Mouse (Mus musculus): Measurements from ENCODE around the gene Lcn6. TPM values are rescaled to one million over a fixed set of nuclear protein-coding genes. Genes with fewer than 3 reads are reported as not detected.
"Not testable (repeated sequence)": the region's sequence is repeated elsewhere in the genome, so short reads cannot be mapped to it uniquely, and the experiment has no call there.

The Lcn6 gene
- total RNA-seq (2015) = not detected in 2 replicates
- not detected in 2 replicates for total RNA-seq (2017)

DNA sequence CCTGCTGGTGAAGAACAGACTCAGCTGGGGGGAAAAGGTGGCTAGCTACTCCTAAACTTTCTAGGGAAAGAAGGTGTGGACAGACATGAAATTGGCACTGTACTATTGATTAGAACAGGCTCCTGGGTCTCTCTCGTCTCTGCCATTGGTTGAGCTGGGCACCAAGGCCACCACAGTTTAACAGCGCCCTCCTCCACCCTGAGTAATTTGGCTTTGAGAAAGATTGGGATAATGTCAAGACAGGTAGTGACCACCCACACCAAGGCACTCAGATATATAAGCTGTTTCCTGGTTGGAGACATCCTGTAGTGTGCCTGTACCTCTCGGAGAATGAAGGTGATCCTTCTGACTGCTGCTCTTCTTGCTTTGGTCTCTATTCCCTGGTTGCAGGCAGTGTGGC lies at the start of gene Lcn6:
Gene Lcn6 (plus strand): TSS at position 301 of the 400 bp plus-strand sequence.
- no peak for ATAC-seq (replicated peaks; ENCODE audit: poor library complexity)

DNA sequence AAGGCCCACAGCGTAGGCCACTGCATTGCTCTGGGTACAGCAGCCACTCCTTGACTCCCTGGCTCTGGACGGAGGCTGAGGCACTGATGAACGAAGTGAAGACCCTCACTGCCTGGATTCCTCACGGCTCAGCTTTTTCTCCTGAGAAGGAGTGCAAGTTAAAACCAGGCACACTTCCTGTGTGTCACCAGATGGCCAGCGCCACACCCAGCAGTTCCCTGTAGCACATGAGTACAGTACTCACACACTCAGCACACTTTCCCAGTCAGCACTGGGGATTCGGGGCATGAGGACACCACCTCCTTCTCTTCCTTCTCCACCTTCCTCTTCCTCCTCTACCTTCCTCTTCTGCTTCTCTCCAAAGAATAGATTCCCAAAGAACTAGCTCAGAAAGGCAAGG lies 48.8 kb upstream of the Lcn6 start, which contains the start of gene Fcna:
Gene Fcna (minus strand): TSS at position 220 of the 400 bp plus-strand sequence.
- ATAC-seq (replicated peaks; ENCODE audit: poor library complexity) = no peak

DNA sequence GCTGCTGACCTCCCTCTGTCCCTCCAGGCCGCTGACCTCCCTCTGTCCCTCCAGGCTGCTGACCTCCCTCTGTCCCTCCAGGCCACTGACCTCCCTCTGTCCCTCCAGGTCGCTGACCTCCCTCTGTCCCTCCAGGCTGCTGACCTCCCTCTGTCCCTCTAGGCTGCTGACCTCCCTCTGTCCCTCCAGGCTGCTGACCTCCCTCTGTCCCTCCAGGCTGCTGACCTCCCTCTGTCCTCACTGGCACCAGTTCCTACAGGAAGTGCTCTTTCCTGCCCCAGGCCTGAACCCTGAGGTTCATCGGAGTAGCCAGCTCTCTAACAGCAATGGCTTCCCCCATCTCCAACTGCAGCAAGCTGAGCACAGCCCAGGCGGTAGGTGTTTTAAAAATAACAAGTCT lies 47.8 kb upstream of the Lcn6 start:
- ATAC-seq (replicated peaks; ENCODE audit: poor library complexity) = no peak

DNA sequence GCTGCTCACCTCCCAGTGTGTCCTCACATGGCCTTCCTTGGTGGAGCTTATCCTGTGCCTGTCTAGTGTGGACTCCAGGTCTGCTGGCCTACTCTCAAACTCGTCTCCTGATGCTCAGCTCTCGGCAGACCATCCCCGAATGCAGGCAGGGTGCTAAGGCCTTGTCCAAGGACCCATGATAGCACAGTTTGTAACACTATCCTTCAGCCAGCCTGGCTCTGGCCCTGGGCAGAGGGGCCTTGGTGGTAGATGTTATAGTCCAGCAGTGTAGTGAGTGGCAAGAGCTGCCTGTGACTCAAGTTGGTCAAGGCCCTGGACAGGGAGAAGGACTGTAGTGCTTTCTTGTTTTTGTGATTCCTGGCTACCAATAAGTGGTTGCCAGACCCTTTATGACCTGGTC lies 43.0 kb upstream of the Lcn6 start:
- ATAC-seq (replicated peaks; ENCODE audit: poor library complexity) = no peak

DNA sequence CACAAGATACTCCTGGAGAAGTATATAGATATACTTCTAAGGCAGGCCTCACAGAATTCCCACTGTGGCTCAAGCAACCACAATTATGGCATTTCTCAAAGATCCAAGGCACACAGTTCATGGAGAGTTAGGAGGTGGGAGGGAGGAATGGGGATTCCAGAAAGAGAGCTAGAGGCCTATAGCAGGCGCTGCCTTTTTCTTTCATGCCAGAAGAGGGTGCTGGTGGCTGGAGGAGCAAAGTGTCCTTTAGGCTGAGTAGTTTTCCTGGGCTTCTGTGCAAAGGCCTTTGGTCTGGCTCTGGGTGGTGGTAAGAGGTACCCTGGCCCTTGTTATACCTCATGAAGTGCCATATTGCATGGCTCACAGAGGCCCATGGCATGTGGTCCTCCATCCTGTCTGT lies 42.5 kb upstream of the Lcn6 start:
- ATAC-seq (replicated peaks; ENCODE audit: poor library complexity) = no peak

DNA sequence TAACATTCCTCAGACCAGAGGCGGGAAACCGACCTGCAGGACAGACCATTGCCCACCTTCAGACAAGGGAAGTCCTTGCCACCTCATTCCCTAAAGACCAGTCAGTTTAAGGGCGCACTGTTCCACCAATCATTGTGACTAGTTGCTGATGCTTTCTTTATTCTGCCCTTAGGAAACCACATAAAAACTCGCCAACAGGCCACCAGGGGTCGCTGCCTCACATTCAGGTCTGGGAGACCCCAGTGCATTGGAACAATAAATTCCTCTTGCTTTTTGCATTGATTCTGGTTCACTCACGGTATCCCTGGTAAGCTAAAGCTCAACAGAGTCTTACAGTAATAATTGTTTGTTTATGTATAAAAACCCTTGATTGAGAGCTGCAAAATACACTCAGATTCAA lies 36.7 kb upstream of the Lcn6 start:
- 0 out of 2 replicates have a peak, but pooled peaks have one; percentile 39 for ATAC-seq (replicated peaks; ENCODE audit: poor library complexity)

DNA sequence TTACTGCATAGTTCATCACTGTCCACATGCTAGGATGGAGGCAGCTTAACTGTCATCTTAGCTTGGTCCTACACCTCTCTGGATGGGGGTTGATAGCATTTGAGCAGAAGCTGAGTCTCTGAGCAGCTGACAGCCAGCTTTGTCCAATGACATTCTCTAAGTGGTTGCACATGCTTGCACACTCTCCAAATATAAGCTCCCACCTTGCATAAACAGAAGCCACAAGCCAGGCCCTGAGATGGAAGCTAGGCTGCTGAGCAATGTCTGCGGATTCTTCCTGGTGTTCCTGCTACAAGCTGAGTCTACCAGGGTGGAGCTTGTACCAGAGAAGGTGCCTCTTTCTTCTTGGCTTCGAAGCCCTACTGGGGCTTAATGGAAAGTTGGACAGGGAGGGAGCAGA lies 23.7 kb upstream of the Lcn6 start, which contains the start of gene Lcn8:
Gene Lcn8 (plus strand): TSS at position 219 of the 400 bp plus-strand sequence.
- ATAC-seq (replicated peaks; ENCODE audit: poor library complexity) = no peak

DNA sequence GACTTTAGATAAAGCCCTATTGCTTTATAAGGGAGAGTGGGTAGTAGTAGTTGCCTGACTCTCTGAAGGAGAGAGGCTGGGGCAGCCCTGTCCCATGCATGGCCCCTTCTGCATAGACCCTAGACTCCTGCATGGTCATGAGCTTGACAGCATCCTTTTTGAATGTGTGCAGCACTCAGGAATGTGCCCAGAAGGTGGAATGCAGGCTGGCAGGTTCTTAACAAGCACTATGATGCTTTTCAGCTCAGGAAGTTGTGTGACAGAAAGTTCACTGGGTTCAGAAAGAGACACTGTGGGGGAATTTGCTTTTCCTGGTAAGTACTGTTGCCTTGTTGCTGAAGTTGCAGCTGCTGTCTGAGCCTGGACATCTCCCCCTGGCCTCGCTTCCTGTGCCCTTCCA lies 22.1 kb upstream of the Lcn6 start:
- no peak for ATAC-seq (replicated peaks; ENCODE audit: poor library complexity)

DNA sequence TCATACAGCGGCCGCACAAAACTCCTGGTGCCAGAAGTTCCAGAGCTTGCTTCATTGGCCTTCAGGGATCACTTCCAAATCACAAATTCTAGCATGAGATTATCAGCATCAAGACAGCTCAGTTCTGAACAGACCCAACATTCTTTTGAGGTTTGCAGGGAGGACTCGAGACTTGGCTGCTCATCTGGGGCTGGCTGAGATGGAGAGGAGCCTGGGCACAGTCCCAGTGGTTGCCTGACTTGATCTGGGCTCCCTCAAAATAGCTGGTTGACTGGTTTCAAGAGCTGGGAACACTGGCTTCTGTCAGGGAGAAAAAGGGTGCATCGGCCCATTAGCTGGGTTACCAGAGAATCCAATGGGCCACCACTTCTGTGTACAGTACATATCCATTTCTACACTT lies 19.9 kb upstream of the Lcn6 start:
- no peak for ATAC-seq (replicated peaks; ENCODE audit: poor library complexity)

DNA sequence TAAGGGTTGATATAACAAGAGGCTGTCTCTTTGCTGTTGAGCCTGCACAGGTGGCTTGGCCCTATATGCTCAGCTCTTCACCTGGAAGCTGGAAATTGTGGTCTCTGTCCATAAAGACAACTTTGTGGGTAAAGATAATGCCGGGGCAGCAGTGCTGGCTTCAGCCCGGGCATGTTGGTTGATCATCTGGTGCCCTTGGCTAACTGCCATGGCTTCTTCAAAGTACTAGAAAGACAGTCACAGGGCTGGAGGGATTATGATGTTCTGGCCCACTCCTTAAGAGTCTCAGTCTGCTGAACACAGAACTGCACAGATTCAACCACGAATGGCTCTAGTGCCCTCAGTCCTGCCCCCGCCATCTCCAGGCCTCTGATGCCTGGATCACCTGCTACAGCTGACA lies 19.3 kb upstream of the Lcn6 start:
- no peak for ATAC-seq (replicated peaks; ENCODE audit: poor library complexity)

DNA sequence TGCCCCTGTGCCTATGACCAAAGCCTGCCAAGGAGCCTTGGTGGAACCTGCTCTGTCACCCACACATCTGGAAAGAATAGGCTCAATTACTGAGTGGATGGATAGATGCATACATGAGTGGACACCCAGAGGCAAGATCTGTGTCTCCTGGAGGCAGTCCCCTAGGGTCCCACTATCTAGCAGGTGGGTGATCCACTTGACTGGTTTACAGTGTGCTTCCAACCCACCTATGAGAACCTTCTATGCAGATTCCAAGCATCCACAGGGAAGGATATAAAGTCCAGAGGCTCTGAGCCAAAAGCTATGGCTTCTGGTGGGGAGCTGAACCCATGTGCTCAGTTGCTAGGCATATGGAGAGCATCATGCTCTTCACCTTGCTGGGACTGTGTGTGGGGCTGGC lies 18.9 kb upstream of the Lcn6 start, which contains the start of gene Lcn5:
Gene Lcn5 (plus strand): TSS at position 301 of the 400 bp plus-strand sequence.
- ATAC-seq (replicated peaks; ENCODE audit: poor library complexity) = no peak

DNA sequence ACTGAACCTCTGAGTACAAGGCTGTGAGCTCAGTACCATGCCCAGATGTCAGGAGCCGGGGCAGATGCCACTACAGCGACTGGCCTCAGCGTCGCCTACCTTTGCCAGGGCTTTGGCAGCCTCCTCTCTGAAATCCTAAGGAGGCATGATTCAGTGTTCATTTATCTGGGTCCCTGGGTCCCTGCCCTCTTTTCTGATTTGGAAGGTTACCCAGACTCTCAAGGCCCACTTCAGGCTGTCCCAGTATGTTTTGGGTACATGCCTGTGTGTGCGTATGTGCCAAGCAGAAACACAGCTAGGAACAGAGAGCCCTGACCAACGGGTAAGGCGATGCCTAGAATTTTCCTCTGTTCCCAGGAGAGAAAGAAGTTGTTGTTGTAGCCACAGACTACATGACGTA lies 16.3 kb upstream of the Lcn6 start:
- ATAC-seq (replicated peaks; ENCODE audit: poor library complexity) = no peak

DNA sequence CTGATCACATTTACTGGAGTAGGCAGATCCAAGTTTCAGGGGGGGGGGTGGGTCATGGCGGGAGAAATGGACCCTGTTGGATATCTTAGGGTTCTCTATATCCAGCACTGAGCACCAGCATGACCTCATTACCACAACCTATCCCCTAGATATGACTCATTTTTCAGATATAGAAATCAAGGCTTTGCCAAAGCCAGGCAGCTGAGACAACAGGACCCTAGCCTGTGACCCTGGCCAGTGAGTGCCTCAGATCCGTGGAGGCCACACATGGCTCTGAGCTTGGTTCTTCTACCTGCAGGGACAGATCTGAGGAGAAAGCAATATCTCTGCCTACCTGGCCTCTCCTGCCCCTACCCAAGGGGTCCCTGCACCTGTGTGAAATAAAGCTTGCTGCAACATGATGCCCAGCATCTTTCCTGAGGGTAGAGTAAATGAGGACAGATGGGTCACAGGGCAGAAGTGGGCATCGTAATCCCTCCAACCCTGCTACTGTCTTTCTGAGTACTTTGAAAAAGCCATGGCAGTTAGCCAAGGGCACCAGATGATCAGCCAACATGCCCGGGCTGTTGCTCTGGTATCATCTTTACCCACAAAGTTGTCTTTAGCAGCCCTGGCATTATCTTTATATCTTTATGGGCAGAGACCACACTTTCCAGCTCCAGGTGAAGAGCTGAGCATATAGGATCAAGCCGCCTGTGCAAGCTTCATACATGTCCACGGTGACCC lies 15.2 kb upstream of the Lcn6 start:
- ATAC-seq (replicated peaks; ENCODE audit: poor library complexity) = no peak

DNA sequence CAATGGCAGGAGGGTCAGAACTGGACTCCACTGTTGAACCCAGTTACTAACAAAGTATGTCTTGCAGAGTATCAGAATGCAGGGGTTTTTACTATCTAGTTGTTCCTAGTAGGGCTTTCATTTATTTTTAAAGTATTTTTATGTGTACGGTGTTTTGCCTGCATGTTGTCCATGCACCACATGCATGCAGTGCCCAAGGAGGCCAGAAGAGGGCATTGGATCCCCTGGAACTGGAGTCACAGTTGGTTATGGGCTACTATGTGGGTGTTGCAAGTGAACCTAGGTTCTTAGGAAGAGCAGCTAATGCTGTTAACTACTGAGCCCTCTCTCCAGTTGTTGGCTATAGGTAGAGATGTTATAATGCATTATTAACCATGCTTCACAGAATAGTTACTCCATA lies 13.1 kb upstream of the Lcn6 start:
- peak; percentile 55 for ATAC-seq (replicated peaks; ENCODE audit: poor library complexity)

DNA sequence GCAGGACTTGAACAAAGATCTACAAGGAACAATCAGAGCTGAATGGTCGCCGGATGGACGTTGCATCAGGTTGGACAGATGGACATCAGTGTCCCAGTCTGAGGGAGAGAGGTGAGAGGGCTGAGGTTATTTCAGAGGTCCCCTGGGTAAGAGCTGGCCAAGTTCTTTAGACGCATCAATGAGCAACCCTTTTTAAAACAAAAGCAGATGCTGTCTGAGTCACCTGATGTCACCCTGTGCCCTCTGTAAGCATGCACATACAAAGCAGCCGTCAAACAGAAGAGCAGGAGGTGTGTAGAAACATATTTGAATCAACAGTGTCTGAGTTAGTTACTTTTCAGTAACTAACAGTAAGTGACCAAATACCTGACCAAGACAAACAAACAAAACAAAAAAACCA lies 12.5 kb upstream of the Lcn6 start:
- ATAC-seq (replicated peaks; ENCODE audit: poor library complexity) = no peak

DNA sequence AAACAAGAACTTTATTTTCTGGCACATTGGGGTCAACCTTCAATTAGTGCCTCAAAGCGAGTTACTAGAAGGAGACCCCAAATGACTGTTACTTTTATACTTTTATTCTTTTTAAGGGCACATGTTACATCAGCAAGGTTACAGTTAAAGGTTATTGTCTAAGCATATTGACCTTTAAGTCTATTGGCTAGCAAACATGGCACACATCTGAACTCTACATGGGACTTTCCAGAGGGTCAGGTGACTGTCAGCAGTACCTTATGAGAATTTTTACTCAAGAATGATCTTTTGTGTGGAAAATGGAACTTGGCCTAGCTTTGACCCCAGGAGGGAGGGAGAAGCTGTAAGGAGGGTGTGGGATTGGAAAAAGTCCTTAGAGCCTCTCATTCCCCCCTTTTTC lies 10.1 kb upstream of the Lcn6 start:
- no peak for ATAC-seq (replicated peaks; ENCODE audit: poor library complexity)

DNA sequence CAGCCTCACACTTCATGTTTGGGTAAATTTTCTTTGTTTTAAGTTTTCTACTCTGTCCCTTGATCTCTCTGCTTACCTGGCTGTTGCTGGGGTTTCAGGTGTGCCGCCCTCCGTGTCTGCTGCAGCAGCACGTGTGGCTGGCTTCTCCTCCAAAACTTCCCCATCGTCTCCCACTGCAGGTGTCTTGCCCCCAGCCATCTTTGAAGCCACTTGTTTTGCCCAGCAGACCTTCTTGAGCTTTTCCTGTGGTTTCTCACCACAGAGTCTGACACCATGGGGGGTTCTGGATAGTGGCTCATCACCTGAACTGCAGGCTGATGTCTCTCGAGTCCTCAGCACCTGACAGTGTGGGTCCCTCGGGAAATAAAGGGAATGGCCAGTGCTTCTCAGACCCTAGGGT lies 3.0 kb downstream of the Lcn6 start:
- no peak for ATAC-seq (replicated peaks; ENCODE audit: poor library complexity)

DNA sequence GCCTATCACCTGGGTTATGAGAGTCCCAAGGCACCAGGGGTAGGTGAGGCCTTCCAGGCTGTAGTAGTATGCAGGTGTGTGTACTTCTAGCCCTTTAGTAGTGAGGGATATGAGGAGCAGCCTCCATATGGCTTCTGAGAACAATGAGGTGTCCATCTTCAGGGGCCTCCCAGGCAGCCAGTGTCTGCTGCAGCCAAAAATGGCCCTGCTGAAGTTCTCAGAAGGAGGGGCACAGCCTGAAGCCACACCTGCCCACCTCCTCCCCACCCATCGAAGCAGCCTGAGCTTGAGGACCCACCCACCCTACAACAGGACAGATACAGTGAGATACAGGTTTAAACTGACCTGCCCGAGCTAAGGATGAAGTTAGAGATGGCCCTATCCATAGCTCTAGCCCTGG lies 5.8 kb downstream of the Lcn6 start, which contains the start of gene Lcn10:
Gene Lcn10 (plus strand): TSS at position 301 of the 400 bp plus-strand sequence.
- ATAC-seq (replicated peaks; ENCODE audit: poor library complexity) = no peak

DNA sequence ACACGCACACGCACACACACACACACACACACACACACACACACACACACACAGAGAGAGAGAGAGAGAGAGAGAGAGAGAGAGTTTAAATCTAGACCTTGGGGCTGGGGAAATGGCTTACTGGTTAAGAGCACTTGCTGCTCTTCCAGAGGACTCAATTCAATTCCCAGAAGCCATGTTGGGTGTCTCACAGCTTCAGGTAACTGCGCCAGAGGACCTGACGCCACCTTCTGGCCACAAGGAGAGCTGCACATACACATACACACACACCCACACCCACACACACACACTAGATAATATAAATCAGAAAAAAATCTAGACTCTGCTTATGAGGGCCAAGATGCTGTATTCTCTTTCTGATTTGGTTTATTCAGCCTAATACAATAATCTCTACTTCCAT lies 10.4 kb downstream of the Lcn6 start:
- no peak for ATAC-seq (replicated peaks; ENCODE audit: poor library complexity)

DNA sequence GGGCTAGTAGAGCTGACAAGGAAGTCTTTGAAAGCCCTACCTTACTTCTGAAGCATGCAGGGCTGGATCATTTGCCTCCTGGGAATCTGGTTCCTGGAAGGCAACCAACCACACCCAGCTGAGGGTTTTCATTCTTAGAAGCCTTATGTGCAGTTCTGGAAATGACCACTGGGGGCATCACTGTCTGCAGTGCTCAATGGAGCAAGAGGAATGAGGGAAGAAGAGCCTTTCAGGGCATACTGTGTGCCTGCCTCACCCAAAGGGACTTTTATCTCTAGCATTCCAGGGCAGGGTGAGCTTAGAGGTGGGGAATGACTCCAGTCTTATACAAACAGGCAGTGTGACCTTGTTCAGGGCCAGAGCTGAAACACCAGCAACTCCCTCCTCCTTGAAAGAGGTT lies 18.0 kb downstream of the Lcn6 start:
- ATAC-seq (replicated peaks; ENCODE audit: poor library complexity) = peak; percentile 69

DNA sequence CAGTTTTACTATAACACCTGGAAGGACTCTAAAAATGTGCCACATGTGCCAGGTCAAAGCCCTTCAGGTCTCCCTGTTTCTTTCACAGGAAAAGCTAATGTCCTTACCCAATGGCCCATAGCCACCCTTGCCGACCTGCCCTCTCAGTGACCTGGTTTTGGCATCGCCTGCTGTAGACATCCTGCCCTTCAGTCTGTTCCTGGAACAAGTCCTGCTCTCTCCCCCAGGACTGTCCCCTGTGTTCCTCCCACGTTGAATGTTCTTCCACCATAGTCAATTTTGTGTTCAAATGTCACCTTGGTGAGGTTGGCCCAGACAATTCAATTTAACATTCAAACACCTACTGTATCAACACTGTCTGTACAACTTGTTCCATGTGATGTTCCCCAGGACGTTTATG lies 20.4 kb downstream of the Lcn6 start:
- no peak for ATAC-seq (replicated peaks; ENCODE audit: poor library complexity)

DNA sequence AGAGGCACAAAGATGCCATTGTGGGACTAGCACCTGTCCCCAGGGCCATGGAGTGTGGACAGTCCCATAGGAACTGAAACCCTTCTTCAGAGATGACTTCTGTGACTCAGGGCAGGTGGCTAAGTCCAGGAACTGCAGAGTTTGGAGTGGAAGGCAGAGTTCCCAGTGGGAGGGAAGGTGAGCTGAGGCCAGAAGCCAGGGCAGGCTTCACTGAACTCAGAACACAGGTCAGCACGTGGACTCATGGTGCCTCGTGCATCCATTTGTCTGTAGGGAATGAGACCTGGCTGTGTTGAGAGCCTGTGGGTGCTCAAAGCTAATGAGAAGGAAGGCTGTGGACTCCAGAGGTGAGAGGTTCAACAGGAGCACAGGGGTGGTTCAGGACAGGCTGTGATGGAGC lies 22.1 kb downstream of the Lcn6 start:
- no peak for ATAC-seq (replicated peaks; ENCODE audit: poor library complexity)

DNA sequence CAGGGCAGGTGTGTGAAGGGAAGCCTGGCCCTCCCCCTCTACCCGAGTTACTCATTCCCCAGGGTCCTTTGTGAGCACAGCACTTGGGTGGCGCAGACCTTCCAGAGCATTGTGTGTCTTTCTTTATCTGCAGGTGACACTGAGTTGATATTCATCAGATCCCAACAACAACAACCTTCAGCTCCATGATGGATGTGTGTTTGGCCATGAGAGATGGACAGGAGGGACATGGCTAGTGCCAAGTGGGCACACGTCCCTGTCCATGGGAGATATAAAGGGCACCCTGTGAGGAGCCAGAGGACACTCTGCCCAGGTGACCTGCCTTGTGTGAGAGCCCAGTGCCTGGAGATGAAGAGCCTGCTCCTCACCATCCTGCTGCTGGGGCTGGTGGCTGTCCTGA lies 23.2 kb downstream of the Lcn6 start, which contains the start of gene Obp2a:
Gene Obp2a (plus strand): TSS at position 301 of the 400 bp plus-strand sequence.
- not testable (repeated sequence) for ATAC-seq (replicated peaks; ENCODE audit: poor library complexity)

Data from megakaryocyte progenitor cell, adult 5-6 weeks (primary cell).